Mouse (Mus musculus): Measurements from ENCODE around the gene Dnm2. TPM values are rescaled to one million over a fixed set of nuclear protein-coding genes. Genes with fewer than 3 reads are reported as not detected.
A peak's percentile ranks its signal among the peaks of the same experiment; 100 is the strongest.

Gene Dnm2
- polyA plus RNA-seq, 1 experiment from 2014 or later, result 81.1 TPM

DNA sequence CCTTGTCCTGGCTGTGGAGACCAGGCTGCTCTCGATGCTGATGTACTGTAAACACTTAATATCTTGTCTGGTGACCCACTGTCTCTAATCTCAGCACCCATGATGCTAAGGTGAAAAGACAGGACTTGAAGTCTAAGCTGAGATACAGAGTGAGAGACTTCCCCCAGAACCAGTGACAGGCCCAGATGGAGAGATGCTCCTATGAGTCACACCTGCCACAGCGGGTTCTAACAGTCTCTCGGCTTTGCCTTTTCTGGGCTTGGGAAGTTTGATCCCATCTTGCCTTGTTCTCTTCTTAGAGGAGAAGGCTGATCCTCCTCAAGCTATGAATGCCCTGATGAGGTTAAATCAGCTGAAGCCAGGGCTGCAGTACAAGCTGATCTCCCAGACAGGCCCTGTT lies 27.5 kb upstream of the Dnm2 start:
- DNase-seq (ENCODE audit: low spot score) (no peak), ATAC-seq (no peak)
- WGBS, result 91% methylated on average over 3 of the region's 3 CpGs
- Histone ChIP-seq H3K27me3 (replicated peaks; ENCODE audit: insufficient read depth, low read length) (no peaks in the 10 kb centered on the region), H3K4me1 (ENCODE audit: insufficient read depth, low read depth, low read length) (no peaks in the 10 kb centered on the region), H3K4me2 (replicated peaks; ENCODE audit: low read depth, low read length) (no peak overlapping the region), H3K9ac (replicated peaks; ENCODE audit: low read depth) (no peak overlapping the region), H3K27ac (ENCODE audit: low read length) (no peak overlapping the region), H3K9me3 (ENCODE audit: low read length) (no peaks in the 10 kb centered on the region), H3K4me3 (ENCODE audit: low read depth, low read length) (no peak overlapping the region), H3K36me3 (ENCODE audit: insufficient read depth, low read length) (peaks cover 29% of the 10 kb centered on the region; the same call in 1 of the 2 replicates)
- TF ChIP-seq EP300 (IDR thresholded peaks at IDR 0.05), result no peak
- no peak for TF ChIP-seq CTCF (IDR thresholded peaks at IDR 0.05)

DNA sequence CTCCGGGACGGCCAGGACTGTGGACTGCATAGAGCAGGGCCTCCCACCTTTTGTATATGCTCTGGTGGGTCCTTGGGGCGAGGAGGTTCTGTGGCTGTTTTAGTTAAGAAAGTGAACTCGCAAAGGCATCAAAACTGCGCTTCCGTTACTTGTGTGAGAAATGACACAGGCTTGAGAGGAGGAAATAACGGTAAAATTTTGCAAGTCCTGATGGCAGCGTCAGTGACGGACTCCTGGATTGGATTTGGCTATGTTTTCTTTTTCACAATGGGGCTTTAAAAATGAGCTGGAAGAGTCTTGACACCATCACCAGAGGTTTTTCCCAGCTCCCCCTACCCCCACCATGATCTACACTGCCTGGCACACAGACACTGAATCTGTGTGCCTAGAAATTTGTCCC lies 23.7 kb upstream of the Dnm2 start:
- H3K36me3 ChIP-seq (ENCODE audit: insufficient read depth, low read length), result peaks cover 39% of the 10 kb centered on the region

DNA sequence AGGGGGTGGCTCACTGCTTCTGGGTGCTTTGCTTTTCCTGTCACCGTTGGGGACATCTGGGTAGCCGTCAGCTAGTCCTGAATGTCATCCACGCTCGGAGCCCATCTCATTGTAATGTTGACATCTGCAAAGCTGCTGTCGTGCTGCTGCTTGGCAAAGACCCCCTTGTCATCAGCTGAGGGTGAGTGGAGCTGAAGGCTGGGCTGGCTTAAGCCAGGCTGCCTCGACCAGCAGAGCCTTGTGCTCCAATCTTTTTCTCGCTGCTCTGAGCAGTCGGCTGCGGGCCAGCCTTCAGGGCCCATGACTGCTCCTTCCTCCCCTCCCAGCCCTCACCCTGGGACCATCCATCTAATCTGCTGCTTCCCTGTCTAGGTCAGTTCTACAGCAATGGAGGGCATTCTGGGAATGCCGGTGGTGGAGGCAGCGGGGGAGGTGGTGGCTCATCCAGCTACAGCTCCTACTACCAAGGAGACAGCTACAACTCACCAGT lies 21.9 kb upstream of the Dnm2 start:
- WGBS, result 76% methylated on average over 11 of the region's 11 CpGs
- Histone ChIP-seq H3K4me3 (ENCODE audit: low read depth, low read length) (no peak overlapping the region), H3K36me3 (ENCODE audit: insufficient read depth, low read length) (peaks cover 34% of the 10 kb centered on the region), H3K4me2 (replicated peaks; ENCODE audit: low read depth, low read length) (no peak overlapping the region), H3K27ac (ENCODE audit: low read length) (no peak overlapping the region), H3K27me3 (replicated peaks; ENCODE audit: insufficient read depth, low read length) (no peaks in the 10 kb centered on the region), H3K9ac (replicated peaks; ENCODE audit: low read depth) (no peak overlapping the region), H3K4me1 (ENCODE audit: insufficient read depth, low read depth, low read length) (no peaks in the 10 kb centered on the region), H3K9me3 (ENCODE audit: low read length) (no peaks in the 10 kb centered on the region)
- ATAC-seq (no peak), DNase-seq (ENCODE audit: low spot score) (no peak)
- TF ChIP-seq EP300 (IDR thresholded peaks at IDR 0.05) (no peak), CTCF (IDR thresholded peaks at IDR 0.05) (no peak)

More for the DNA sequence above, 23.7 kb upstream of the Dnm2 start:
- H3K9me3 ChIP-seq (ENCODE audit: low read length), result no peaks in the 10 kb centered on the region
- no peak overlapping the region for H3K4me3 ChIP-seq (ENCODE audit: low read depth, low read length)
- no peak for ATAC-seq
- H3K27me3 ChIP-seq (replicated peaks; ENCODE audit: insufficient read depth, low read length), result no peaks in the 10 kb centered on the region
- 93% methylated on average over 9 of the region's 9 CpGs for WGBS
- no peaks in the 10 kb centered on the region for H3K4me1 ChIP-seq (ENCODE audit: insufficient read depth, low read depth, low read length)
- H3K9ac ChIP-seq (replicated peaks; ENCODE audit: low read depth), result no peak overlapping the region
- H3K27ac ChIP-seq (ENCODE audit: low read length), result no peak overlapping the region
- no peak for TF ChIP-seq CTCF (IDR thresholded peaks at IDR 0.05)
- no peak for DNase-seq (ENCODE audit: low spot score)
- no peak overlapping the region for H3K4me2 ChIP-seq (replicated peaks; ENCODE audit: low read depth, low read length)

DNA sequence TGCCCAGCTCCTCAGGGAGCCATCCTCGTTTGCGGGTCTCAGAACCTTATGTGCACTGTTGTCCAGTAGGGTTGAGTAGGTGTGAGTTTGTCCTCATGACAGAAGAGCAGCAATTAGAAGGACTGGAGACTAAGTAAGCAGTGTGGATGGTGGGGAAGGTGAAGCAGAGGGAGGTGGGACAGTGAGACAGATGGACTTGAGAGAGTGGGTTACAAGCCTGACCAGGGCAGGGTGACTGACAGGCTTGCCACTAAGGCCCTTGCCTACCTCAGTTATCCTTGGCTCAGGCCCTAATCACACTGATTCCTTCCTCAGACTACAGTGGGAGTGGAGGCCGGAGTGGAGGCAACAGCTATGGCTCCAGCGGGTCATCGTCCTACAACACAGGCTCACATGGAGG lies 21.0 kb upstream of the Dnm2 start:
- no peak overlapping the region for H3K4me2 ChIP-seq (replicated peaks; ENCODE audit: low read depth, low read length)
- TF ChIP-seq CTCF (IDR thresholded peaks at IDR 0.05) (no peak), EP300 (IDR thresholded peaks at IDR 0.05) (no peak)
- H3K27me3 ChIP-seq (replicated peaks; ENCODE audit: insufficient read depth, low read length), result no peaks in the 10 kb centered on the region
- DNase-seq (ENCODE audit: low spot score) (no peak), ATAC-seq (no peak)
- H3K27ac ChIP-seq (ENCODE audit: low read length), result no peak overlapping the region
- H3K9me3 ChIP-seq (ENCODE audit: low read length), result no peaks in the 10 kb centered on the region
- no peaks in the 10 kb centered on the region for H3K4me1 ChIP-seq (ENCODE audit: insufficient read depth, low read depth, low read length)
- H3K4me3 ChIP-seq (ENCODE audit: low read depth, low read length), result no peak overlapping the region
- no peak overlapping the region for H3K9ac ChIP-seq (replicated peaks; ENCODE audit: low read depth)
- 95% methylated on average over 5 of the region's 5 CpGs for WGBS
- H3K36me3 ChIP-seq (ENCODE audit: insufficient read depth, low read length), result peaks cover 29% of the 10 kb centered on the region

DNA sequence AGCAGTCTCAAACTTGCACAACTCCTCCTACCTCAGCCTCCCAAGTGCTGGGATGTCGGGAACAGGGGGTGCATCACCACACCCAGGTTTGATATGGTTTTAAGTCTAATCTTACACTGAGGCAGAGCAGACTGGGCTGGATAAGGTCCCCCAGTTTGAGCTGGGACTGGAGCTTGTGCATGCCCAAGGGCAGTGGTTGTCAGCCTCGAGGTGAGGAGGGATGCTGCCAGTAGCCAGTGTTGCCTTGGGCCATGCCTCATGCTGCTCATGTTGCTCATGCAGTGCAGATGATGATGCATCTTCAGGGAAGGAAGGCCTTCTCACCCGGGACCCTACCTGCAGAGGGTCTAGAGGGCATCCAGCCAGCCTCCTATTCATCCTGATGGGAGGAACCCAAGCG lies 19.2 kb upstream of the Dnm2 start:
- WGBS, result 67% methylated on average over 4 of the region's 4 CpGs
- Histone ChIP-seq H3K4me3 (ENCODE audit: low read depth, low read length) (no peak overlapping the region), H3K27me3 (replicated peaks; ENCODE audit: insufficient read depth, low read length) (no peaks in the 10 kb centered on the region), H3K9me3 (ENCODE audit: low read length) (no peaks in the 10 kb centered on the region), H3K4me2 (replicated peaks; ENCODE audit: low read depth, low read length) (no peak overlapping the region), H3K27ac (ENCODE audit: low read length) (no peak overlapping the region), H3K36me3 (ENCODE audit: insufficient read depth, low read length) (peaks cover 19% of the 10 kb centered on the region), H3K9ac (replicated peaks; ENCODE audit: low read depth) (no peak overlapping the region), H3K4me1 (ENCODE audit: insufficient read depth, low read depth, low read length) (no peaks in the 10 kb centered on the region)
- DNase-seq (ENCODE audit: low spot score) (no peak), ATAC-seq (no peak)
- TF ChIP-seq CTCF (IDR thresholded peaks at IDR 0.05), result no peak

DNA sequence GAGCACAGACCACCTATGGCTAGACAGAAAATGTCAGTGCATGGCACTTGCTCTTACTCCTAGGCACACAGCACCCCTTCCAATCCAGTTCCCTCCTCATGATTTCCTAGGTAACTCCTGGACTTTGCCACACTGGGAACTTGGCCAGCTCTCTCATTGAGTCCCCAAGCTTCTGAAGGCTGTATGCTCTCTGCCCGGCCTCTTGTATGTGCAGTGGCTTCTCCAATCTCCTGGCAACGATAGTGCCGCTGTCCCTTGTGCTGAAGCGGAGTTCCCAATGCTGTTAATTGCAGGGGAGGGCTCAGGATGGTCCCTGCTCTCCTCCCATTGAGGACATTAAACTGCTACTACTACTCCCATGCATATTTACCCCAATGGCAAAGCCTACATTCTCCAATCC lies 16.8 kb upstream of the Dnm2 start:
- no peak overlapping the region for H3K4me3 ChIP-seq (ENCODE audit: low read depth, low read length)
- H3K27me3 ChIP-seq (replicated peaks; ENCODE audit: insufficient read depth, low read length), result no peaks in the 10 kb centered on the region
- no peak overlapping the region for H3K27ac ChIP-seq (ENCODE audit: low read length)
- DNase-seq (ENCODE audit: low spot score) (peak; percentile 70), ATAC-seq (peak; percentile 12; the same call in 1 of the 2 replicates)
- H3K9me3 ChIP-seq (ENCODE audit: low read length), result no peaks in the 10 kb centered on the region
- no peaks in the 10 kb centered on the region for H3K4me1 ChIP-seq (ENCODE audit: insufficient read depth, low read depth, low read length)
- peaks cover 19% of the 10 kb centered on the region for H3K36me3 ChIP-seq (ENCODE audit: insufficient read depth, low read length)
- no peak for TF ChIP-seq EP300 (IDR thresholded peaks at IDR 0.05)
- TF ChIP-seq CTCF (IDR thresholded peaks at IDR 0.05), result no peak
- H3K4me2 ChIP-seq (replicated peaks; ENCODE audit: low read depth, low read length), result no peak overlapping the region
- no peak overlapping the region for H3K9ac ChIP-seq (replicated peaks; ENCODE audit: low read depth)
- 12% methylated on average over 4 of the region's 4 CpGs for WGBS

DNA sequence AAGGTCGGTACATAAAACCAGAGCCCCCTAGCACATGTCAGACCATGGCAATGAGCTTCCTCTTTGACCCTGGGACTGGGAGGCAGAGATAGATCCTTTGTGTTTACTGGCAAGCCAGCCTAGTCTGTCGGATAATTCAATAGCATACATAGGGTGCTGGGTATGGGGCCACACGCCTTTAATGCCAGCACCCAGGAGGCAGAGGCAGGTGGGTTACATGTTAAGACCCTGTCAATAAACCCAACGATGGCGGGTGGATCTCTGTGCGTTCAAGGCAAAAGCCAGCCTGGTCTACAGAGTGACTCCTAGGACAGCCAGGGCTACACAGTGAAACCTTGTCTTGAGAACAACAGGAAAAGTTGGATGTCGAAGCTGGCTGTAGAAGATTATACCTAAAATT lies 16.1 kb upstream of the Dnm2 start:
- Histone ChIP-seq H3K27ac (ENCODE audit: low read length) (no peak overlapping the region), H3K4me2 (replicated peaks; ENCODE audit: low read depth, low read length) (no peak overlapping the region), H3K4me3 (ENCODE audit: low read depth, low read length) (no peak overlapping the region), H3K27me3 (replicated peaks; ENCODE audit: insufficient read depth, low read length) (no peaks in the 10 kb centered on the region), H3K36me3 (ENCODE audit: insufficient read depth, low read length) (peaks cover 15% of the 10 kb centered on the region), H3K4me1 (ENCODE audit: insufficient read depth, low read depth, low read length) (no peaks in the 10 kb centered on the region), H3K9ac (replicated peaks; ENCODE audit: low read depth) (no peak overlapping the region), H3K9me3 (ENCODE audit: low read length) (no peaks in the 10 kb centered on the region)
- no peak for DNase-seq (ENCODE audit: low spot score)
- no peak for TF ChIP-seq EP300 (IDR thresholded peaks at IDR 0.05)
- TF ChIP-seq CTCF (IDR thresholded peaks at IDR 0.05), result no peak
- WGBS, result 71% methylated on average over 7 of the region's 7 CpGs
- ATAC-seq, result no peak

Data from lung, postnatal 0 days (tissue).